10 mouse cellular contexts compared by ENCODE assay signal in genomic region chr17:49562701-49563415, GRCm38 (mm10). TPM values are rescaled to one million over a fixed set of nuclear protein-coding genes. Genes with fewer than 3 reads are reported as not detected.
DNase-seq lines count a peak whose midpoint lies in the region; ATAC-seq and TF ChIP-seq lines count a peak whose summit lies in the region.
"Had no signal": no experiment of that assay in that cellular context is flagged by ENCODE, and none has a peak within 500 bp of the region (broad histone marks: within the 10 kb centered on the region; RNA-seq: fewer than 3 reads in every experiment).

No protein-coding gene starts in this region.

- peak overlapping the region; percentile 84 for H3K4me2 ChIP-seq in forebrain, embryonic 16.5 days (ENCODE audit: low read length)
- H3K4me2 ChIP-seq in liver, embryonic 11.5 days, result peak overlapping the region; percentile 57
- peak overlapping the region; percentile 43 for H3K4me2 ChIP-seq in stomach, embryonic 14.5 days (replicated peaks; ENCODE audit: low read depth, low read length)

- peak overlapping the region; percentile 75 for H3K27ac ChIP-seq in left cerebral cortex, adult 2 months
- no peak overlapping the region for H3K27ac ChIP-seq in forebrain, embryonic 16.5 days (ENCODE audit: low read length)
- H3K27ac ChIP-seq in liver, embryonic 11.5 days (ENCODE audit: low read depth, low read length), result no peak overlapping the region
- H3K27ac ChIP-seq in stomach, embryonic 14.5 days (ENCODE audit: low read length), result no peak overlapping the region; the same call in 1 of the 2 replicates

- intact Hi-C loops in left cerebral cortex, adult 2 months (cut with DNase I), result no loop called here

- no peak for DNase-seq in left cerebral cortex, adult 2 months (ENCODE audit: extremely low spot score in 1 of 2, low spot score in 2 of 2)
- no peak for DNase-seq in left cerebral cortex, adult 9 months (ENCODE audit: low spot score in 2 of 2)
- no peak for DNase-seq in liver, embryonic 11.5 days (ENCODE audit: low spot score)
- no peak for DNase-seq in ovary, postnatal 36 days (ENCODE audit: low spot score)
- DNase-seq in spleen, adult 18-20 months, result no peak
- DNase-seq: gastrocnemius, postnatal 25 days had no signal

- peaks cover 12% of the 10 kb centered on the region for H3K4me1 ChIP-seq in forebrain, embryonic 16.5 days (replicated peaks; ENCODE audit: control insufficient read depth, insufficient read depth, low read length)
- no peaks in the 10 kb centered on the region for H3K4me1 ChIP-seq in liver, embryonic 11.5 days (replicated peaks; ENCODE audit: control insufficient read depth, insufficient read depth, low read length)
- peaks cover 10% of the 10 kb centered on the region; the same call in 1 of the 2 replicates for H3K4me1 ChIP-seq in stomach, embryonic 14.5 days (ENCODE audit: control insufficient read depth, insufficient read depth, low read length)

- no peaks in the 10 kb centered on the region for H3K36me3 ChIP-seq in forebrain, embryonic 16.5 days (ENCODE audit: control insufficient read depth, insufficient read depth)
- no peaks in the 10 kb centered on the region for H3K36me3 ChIP-seq in liver, embryonic 11.5 days (ENCODE audit: control insufficient read depth, insufficient read depth, low read length)
- H3K36me3 ChIP-seq in stomach, embryonic 14.5 days (ENCODE audit: control insufficient read depth, insufficient read depth, low read length), result no peaks in the 10 kb centered on the region

- H3K4me3 ChIP-seq in left cerebral cortex, adult 2 months, result peak overlapping the region; percentile 54
- peak overlapping the region; percentile 47 for H3K4me3 ChIP-seq in forebrain, embryonic 16.5 days (replicated peaks; ENCODE audit: low read length)
- peak overlapping the region; percentile 34 for H3K4me3 ChIP-seq in liver, embryonic 11.5 days (ENCODE audit: low read depth, low read length)
- H3K4me3 ChIP-seq in stomach, embryonic 14.5 days (ENCODE audit: low read depth, low read length), result peak overlapping the region; percentile 55

- H3K27me3 ChIP-seq in forebrain, embryonic 16.5 days (replicated peaks; ENCODE audit: control insufficient read depth, insufficient read depth, low read length), result no peaks in the 10 kb centered on the region
- H3K27me3 ChIP-seq in liver, embryonic 11.5 days (replicated peaks; ENCODE audit: control insufficient read depth, insufficient read depth, low read length), result peaks cover 26% of the 10 kb centered on the region
- no peaks in the 10 kb centered on the region for H3K27me3 ChIP-seq in stomach, embryonic 14.5 days (ENCODE audit: control insufficient read depth, insufficient read depth, low read length)

- 33% methylated on average over 5 of the region's 5 CpGs for WGBS in forebrain, embryonic 16.5 days
- 23% methylated on average over 5 of the region's 5 CpGs for WGBS in liver, embryonic 11.5 days
- WGBS in stomach, embryonic 14.5 days, result 10% methylated on average over 5 of the region's 5 CpGs

- H3K9me3 ChIP-seq in forebrain, embryonic 16.5 days (ENCODE audit: control insufficient read depth, low read length), result no peaks in the 10 kb centered on the region
- no peaks in the 10 kb centered on the region for H3K9me3 ChIP-seq in liver, embryonic 11.5 days (ENCODE audit: control insufficient read depth, low read length)
- H3K9me3 ChIP-seq in stomach, embryonic 14.5 days (ENCODE audit: control insufficient read depth, low read depth, low read length), result no peaks in the 10 kb centered on the region

- no peak for TF ChIP-seq CTCF in left cerebral cortex, adult 2 months (IDR thresholded peaks at IDR 0.05)

- ATAC-seq in forebrain, embryonic 16.5 days, result no peak
- ATAC-seq in liver, embryonic 11.5 days (replicated peaks; ENCODE audit: low FRiP score), result no peak
- ATAC-seq in stomach, embryonic 14.5 days (ENCODE audit: insufficient number of reproducible peaks, insufficient read depth, low FRiP score, low read depth), result no peak
- ATAC-seq: activated CD4-positive, CD25-positive, alpha-beta regulatory T cell, adult 4 months had no signal

- no peak overlapping the region; the same call in 1 of the 2 replicates for H3K9ac ChIP-seq in forebrain, embryonic 16.5 days (replicated peaks; ENCODE audit: low read depth, low read length)
- H3K9ac ChIP-seq in liver, embryonic 11.5 days (ENCODE audit: low read depth, low read length), result no peak overlapping the region
- peak overlapping the region; percentile 62; the same call in 1 of the 2 replicates for H3K9ac ChIP-seq in stomach, embryonic 14.5 days (replicated peaks; ENCODE audit: low read depth, low read length)

RNA-seq across cellular contexts. Expression of gene Daam2, which starts 1.3 kb away (rescaled TPM):
- total RNA-seq in left cerebral cortex, adult 2 months (2021), result 10 to 100 TPM; 48.7 to 55.6 TPM
- polyA plus RNA-seq in forebrain, embryonic 16.5 days (2015; fragmentation: Nextera tagmentation; extraction: Ambion mirVana), result 1.6 and 1.7 TPM in 2 replicates
- 2.2 and 2.6 TPM in 2 replicates for polyA plus RNA-seq in liver, embryonic 11.5 days (2014; fragmentation: Nextera tagmentation; extraction: Ambion mirVana)
- 12.5 TPM in 2 replicates for polyA plus RNA-seq in stomach, embryonic 14.5 days (2014; fragmentation: Nextera tagmentation; extraction: Ambion mirVana)
- total RNA-seq: neutrophil, adult 5-6 weeks had no signal

RNA-seq across cellular contexts. Expression of gene Kif6, which starts 52.1 kb away (rescaled TPM):
- 1 to 10 TPM; 1.9 to 2.1 TPM for total RNA-seq in left cerebral cortex, adult 2 months (2021)
- 1.9 and 3.3 TPM in 2 replicates for polyA plus RNA-seq in forebrain, embryonic 16.5 days (2015; fragmentation: Nextera tagmentation; extraction: Ambion mirVana)
- polyA plus RNA-seq in liver, embryonic 11.5 days (2014; fragmentation: Nextera tagmentation; extraction: Ambion mirVana), result 0.43 and 0.92 TPM in 2 replicates
- 2.1 and 2.7 TPM in 2 replicates for polyA plus RNA-seq in stomach, embryonic 14.5 days (2014; fragmentation: Nextera tagmentation; extraction: Ambion mirVana)
- total RNA-seq: neutrophil, adult 5-6 weeks had no signal
- polyA plus RNA-seq: activated CD4-positive, CD25-positive, alpha-beta regulatory T cell, adult 4 months had no signal
